Mouse (Mus musculus) erythroblast, embryonic 14.5 days (primary cell): ENCODE measurements around the gene Chrm3.

Experiments
- GATA1 ChIP-seq: IDR thresholded peaks from 2 replicates; pipeline ENCODE4 v1.6.1; 2012; ENCODE audit warnings: low read length, inconsistent platforms, mixed read lengths
- TAL1 ChIP-seq: IDR thresholded peaks from 3 replicates; pipeline ENCODE4 v1.6.1; 2012; ENCODE audit warnings: low read length, inconsistent platforms, mixed read lengths

- TF ChIP-seq TAL1 (no peak), GATA1 (no peak)
Observed at GRCm38 (mm10) chr13:10090778-10091177, 269.9 kb downstream of the Chrm3 start.
